Mouse (Mus musculus): ENCODE data around the gene Slc44a2. TPM values are rescaled to one million over a fixed set of nuclear protein-coding genes. Genes with fewer than 3 reads are reported as not detected.
"Not testable (repeated sequence)": the region's sequence is repeated elsewhere in the genome, so short reads cannot be mapped to it uniquely, and the experiment has no call there.

Slc44a2 gene
- total RNA-seq, 4 experiments from 2014 or later, result 39.0 to 103 (median 67.3) TPM

- DNase-seq, result no peak
Observed at GRCm38 (mm10) chr9:21305065-21305464, 15.4 kb upstream of the Slc44a2 start.

- no peak for DNase-seq
Observed at GRCm38 (mm10) chr9:21309150-21309741, 11.3 kb upstream of the Slc44a2 start.

GRCm38 (mm10) chr9:21311695-21312094 is 8.8 kb upstream of the Slc44a2 start:
- DNase-seq, result no peak

- no peak for DNase-seq
Observed at GRCm38 (mm10) chr9:21312134-21312533, 8.4 kb upstream of the Slc44a2 start, which contains the start of gene Ap1m2. Gene Ap1m2, minus strand, starts transcription at chr9:21312337.

DNA sequence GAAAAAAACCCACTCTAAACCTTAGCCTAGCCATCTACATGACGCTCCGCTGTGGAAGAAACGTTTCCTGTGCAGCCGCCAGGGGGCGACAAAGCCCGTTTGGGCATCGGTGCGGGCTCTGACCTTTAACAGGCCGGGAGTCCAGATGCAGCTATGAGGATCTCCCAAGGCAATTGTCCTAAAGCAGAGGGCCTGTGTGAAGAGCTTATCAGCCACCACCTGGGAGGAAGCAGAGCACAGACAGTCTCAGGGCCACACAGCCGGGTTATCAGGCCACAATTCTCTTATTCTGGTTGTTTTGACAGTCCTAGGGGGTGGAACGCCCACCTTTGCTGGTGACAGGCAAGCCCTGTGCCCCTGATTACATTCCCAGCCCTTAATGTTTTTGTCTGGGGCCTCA is 7.1 kb upstream of the Slc44a2 start:
- DNase-seq, result peak; percentile 73

- no peak for DNase-seq
Observed at GRCm38 (mm10) chr9:21314367-21315140, 5.9 kb upstream of the Slc44a2 start.

DNA sequence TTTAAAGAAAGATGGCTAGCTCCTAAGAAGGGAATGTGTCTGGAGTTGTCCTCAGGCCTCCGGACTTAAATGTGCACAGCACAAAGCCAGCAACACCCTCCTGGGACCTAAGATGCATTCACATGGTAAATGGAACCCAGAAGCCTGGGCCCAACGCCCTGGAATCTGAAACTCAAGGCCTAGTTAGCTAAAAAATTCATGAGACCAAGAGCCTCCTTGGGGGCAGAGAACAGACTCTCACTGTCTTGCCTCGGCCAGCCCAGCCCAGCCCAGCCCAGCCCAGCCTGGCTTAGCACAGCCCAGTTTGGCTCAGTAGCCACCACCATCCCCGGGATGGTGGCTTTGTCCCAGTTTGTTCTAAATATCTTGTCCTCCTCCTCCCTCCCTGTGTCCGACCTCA is 5.1 kb upstream of the Slc44a2 start:
- no peak for DNase-seq

DNA sequence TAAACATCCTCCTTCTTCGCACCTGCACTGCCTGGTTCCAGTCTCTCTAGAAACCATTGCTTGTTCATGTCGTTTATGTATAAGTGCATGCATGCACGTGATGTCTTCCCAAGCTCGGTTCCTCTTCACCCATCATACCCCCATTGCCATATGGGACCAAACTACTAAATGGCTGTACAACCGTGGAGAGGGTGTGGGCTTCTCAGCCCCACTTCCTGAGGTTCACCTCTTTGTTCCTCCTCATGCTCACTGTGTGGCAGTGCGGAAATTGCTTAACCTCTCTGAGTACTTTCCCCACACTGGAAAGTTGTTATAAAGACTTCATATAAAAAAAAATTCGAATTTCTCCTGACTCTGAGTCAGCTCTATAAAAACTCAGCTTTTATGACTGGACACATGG is 3.8 kb upstream of the Slc44a2 start:
- DNase-seq, result no peak

DNA sequence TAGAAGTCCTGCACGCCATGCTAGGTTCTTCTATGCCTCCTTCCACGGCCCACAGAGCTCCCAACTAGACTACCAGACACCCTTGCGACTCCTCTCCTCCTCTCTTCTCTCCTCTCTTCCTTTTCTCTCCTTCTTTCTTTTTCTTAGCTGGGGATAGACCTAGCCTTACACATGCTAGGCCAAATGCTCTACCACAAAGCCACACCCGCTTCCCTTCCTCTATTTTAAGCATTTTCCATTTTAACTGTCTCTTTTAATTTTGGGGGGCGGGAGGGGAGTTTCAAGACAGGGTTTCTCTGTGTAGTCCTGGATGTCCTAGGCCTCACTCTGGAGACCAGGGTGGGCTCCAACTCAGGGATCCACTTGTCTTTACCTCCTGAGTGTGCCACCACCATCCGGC is 1.7 kb upstream of the Slc44a2 start:
- no peak for DNase-seq

DNA sequence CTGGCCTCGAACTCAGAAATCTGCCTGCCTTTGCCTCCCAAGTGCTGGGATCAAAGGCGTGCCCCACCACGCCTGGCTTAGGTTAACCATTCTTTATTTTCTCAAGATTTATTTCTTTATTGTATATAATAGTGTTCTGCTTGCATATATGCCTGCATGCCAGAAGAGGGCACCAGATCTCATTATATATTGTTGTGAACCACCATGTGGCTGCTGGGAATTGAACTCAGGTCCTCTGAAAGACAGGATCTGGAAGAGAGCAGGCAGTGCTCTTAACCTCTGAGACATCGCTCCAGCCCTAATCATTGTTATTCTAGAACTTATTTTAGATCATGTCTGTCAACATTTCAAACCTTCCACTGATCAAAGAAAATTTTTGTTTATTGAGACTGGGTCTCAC is 995 bp upstream of the Slc44a2 start:
- DNase-seq, result no peak

DNA sequence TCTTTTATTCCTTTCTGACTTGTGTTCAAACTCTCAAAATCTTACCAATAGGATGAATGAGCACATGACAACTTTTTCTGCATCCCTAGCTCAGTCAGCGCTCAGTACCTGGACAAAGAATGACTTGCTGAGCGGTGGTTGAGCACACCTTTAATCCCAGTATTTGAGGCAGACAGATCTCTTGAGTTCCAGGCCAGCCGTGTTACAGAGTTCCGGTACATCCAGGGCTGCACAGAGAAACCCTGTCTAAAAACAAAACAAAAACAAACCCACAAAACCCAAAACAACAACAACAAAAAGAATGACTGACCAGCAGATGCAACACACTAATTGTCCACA is 249 bp upstream of the Slc44a2 start:
- DNase-seq, result no peak

- DNase-seq, result no peak
Observed at GRCm38 (mm10) chr9:21321513-21321835, 976 bp downstream of the Slc44a2 start.

- DNase-seq, result no peak
Observed at GRCm38 (mm10) chr9:21322211-21322916, 1.9 kb downstream of the Slc44a2 start.

DNA sequence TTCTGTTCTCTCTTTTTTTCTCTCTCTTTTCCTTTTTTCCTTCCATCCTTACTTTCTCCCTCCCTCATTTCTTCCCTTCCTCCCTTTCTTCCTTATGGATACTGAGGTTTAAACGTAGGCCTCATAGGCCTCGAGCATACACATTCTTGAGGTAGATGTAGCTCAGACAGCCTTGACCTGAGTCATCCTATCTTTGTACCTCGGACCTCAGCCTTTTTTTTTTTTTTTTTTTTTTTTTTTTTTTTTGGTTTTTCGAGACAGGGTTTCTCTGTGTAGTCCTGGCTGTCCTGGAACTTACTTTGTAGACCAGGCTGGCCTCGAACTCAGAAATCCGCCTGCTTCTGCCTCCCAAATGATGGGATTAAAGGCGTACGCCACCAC is 2.4 kb downstream of the Slc44a2 start:
- DNase-seq, result not testable (repeated sequence)

DNA sequence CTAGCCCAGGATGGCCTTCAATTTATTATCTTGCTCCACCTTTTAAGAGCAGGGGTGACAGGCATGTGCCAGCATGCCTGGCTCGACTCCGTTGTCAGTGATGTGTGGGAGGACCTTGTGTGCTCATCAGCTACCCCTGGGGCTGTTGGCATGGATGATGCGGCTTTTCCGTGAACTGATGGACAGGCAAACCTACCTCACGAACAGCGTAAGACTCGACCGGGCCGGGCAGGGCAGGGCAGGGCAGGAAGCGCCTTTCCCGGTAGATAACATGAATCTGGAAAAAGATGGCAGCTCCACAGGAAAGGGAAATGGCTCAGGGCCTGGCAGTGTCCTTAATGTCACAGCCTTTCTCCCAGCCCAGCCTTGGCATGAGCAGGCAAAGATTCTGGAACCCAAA is 3.8 kb downstream of the Slc44a2 start:
- peak; percentile 20 for DNase-seq

DNA sequence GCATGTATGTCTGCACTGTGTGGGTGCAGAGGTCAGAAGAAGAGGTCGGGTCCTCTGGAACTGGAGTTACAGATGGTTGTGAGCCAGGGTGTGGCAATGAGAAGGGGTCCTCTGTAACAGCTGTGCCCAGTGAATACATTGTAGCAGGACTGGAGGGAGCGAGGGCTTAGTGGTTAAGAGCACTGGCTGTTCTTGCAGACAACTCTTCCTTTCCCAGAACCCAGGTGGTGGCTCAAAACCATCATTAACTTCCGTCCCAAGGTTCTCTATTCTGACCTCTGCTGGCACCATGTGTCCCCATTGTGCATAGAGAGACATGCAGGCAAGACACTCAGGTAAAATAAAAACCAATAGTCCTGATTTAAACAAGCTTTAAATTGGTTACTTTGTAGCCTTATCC is 7.1 kb downstream of the Slc44a2 start:
- DNase-seq, result no peak

DNA sequence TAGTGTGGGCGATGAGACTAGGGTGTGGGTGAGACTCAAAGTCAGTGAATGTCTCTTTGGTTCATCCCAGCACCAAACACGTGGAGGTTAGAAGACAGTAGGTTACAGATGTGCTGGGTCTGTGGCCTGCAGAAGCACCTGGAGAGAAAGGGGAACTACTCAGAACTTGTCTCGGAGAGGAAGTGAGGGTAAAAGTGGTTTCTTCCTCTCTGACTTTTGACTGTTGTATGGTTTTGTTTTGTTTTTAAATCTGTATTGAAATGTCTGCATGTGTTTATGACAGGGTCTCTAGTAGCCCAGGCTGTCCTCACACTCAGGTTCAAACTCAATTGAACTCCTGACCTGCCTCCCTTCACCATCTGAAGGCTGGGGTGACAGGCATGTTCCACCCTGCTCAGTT is 7.5 kb downstream of the Slc44a2 start:
- no peak for DNase-seq

- no peak for DNase-seq
Observed at GRCm38 (mm10) chr9:21329041-21329440, 8.5 kb downstream of the Slc44a2 start.

- peak; percentile 27 for DNase-seq
Observed at GRCm38 (mm10) chr9:21329699-21330289, 9.3 kb downstream of the Slc44a2 start.

DNA sequence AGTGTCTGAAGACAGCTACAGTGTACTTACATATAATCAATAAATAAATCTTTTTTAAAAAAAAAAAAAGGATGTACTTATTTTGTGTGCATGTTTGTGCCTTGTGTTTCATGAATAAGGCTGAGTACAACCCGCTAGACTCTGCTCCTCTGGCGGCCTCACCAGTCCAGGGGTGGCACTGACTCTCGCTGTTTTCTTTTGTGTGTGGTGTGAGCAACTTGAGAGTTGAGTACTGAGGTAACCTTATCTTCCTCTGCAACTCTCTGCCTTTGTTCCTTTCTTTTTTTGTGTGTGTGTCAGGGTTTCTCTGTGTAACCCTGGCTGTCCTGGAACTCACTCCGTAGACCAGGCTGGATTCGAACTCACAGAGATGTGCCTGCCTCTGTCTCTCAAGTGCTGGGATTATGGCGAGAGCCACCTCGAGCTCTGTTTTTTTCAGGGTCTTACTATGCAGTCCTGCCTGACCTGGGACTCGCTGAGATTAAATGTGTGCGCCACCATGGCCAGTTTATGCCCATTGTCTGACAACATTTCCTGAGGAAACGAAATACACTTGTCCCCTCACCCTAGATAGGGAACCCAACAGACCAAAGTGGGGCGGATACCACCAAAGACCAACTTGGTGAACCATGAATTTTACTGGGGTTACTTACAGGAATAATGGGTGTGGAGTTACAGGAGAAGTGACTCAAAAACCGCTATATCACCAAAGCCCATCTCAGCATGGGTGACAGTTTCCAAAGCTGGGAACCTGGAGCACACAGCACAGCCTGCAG is 11.1 kb downstream of the Slc44a2 start:
- DNase-seq, result no peak

- no peak for DNase-seq
Observed at GRCm38 (mm10) chr9:21332161-21333061, 11.9 kb downstream of the Slc44a2 start.

DNA sequence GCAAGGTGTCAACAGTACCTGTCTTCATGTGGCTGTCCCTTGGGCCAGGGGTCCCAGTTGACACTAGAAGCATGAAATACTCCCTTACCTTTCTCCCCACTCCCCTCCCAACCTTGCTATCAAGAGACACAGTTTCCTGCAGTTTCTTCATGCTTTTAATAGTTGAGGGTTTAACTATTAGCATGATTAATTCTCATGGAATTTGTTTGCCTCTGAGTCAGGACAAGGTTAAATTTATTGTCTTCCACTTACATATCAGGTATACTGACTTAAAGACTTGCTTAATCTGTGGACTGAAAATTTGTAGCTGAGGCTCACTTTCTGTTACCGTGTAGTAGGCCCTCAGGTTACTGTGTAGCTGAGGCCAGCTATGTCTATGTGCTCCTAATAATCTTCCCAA is 13.0 kb downstream of the Slc44a2 start:
- no peak for DNase-seq

All from adrenal gland, adult 8-10 months (tissue).